ENCODE assay signal across 9 mouse cellular contexts in the genomic region with DNA sequence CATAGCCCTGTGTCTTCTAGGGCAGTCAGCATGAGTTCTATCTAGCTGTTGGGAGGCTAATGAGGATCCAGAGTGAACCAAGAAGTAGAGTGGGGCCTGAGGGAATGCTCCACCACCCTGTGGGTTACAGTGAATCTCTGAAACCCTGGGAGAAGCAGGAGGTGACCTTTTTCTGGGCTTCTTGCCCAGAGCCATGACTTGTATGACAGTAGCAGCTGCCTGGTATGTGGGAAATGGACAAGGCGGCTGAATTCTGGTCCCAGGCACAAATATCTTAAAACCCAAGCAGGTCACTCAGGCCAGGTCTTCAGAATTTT. TPM values are rescaled to one million over a fixed set of nuclear protein-coding genes. Genes with fewer than 3 reads are reported as not detected.
DNase-seq lines count a peak whose midpoint lies in the region; ATAC-seq and TF ChIP-seq lines count a peak whose summit lies in the region.
"Had no signal": no experiment of that assay in that cellular context is flagged by ENCODE, and none has a peak within 500 bp of the region (broad histone marks: within the 10 kb centered on the region; RNA-seq: fewer than 3 reads in every experiment).

No protein-coding gene starts in this region.

- H3K4me2 ChIP-seq in lung, embryonic 15.5 days, result peak overlapping the region; percentile 99; the same call in 1 of the 2 replicates

- H3K27ac ChIP-seq in lung, embryonic 15.5 days, result peak overlapping the region; percentile 58
- H3K27ac ChIP-seq in cortical plate, adult 2 months (ENCODE audit: insufficient read depth, low read length), result peak overlapping the region; percentile 5; the same call in 1 of the 2 replicates

- whole genome bisulfite sequencing in lung, embryonic 15.5 days, result 42% methylated on average over 1 of the region's 1 CpGs

- no peaks in the 10 kb centered on the region for H3K9me3 ChIP-seq in lung, embryonic 15.5 days

- ATAC-seq in lung, embryonic 15.5 days (ENCODE audit: borderline replicate concordance, extremely low read depth, low FRiP score, low TSS enrichment), result no peak
- ATAC-seq in hematopoietic stem cell, adult 5-6 weeks (replicated peaks in 1 of 2; ENCODE audit: insufficient read depth in 1 of 2, low FRiP score in 2 of 2, low TSS enrichment in 1 of 2, low read depth in 1 of 2, poor library complexity in 2 of 2, severe bottlenecking in 2 of 2), result peak; percentile 11 to 18
- 0 out of 2 replicates have a peak, but pooled peaks have one; percentile 11 for ATAC-seq in megakaryocyte-erythroid progenitor cell, adult 5-6 weeks (replicated peaks; ENCODE audit: low FRiP score, low TSS enrichment, poor library complexity, severe bottlenecking)
- no peak for ATAC-seq in inflammation-experienced regulatory T-cells, adult 6 months

- H3K9ac ChIP-seq in lung, embryonic 15.5 days, result no peak overlapping the region

- H3K36me3 ChIP-seq in lung, embryonic 15.5 days, result no peaks in the 10 kb centered on the region

- H3K27me3 ChIP-seq in lung, embryonic 15.5 days, result peaks cover 16% of the 10 kb centered on the region

- TF ChIP-seq CTCF in cortical plate, adult 2 months (IDR thresholded peaks at IDR 0.05; ENCODE audit: extremely low read depth, insufficient read depth, low read length), result no peak

- peaks cover 67% of the 10 kb centered on the region for H3K4me1 ChIP-seq in lung, embryonic 15.5 days
- no peaks in the 10 kb centered on the region for H3K4me1 ChIP-seq in cortical plate, adult 2 months (ENCODE audit: control insufficient read depth, insufficient read depth, low read length)

- TF ChIP-seq POLR2A in cortical plate, adult 2 months (IDR thresholded peaks at IDR 0.05; ENCODE audit: extremely low read depth, insufficient read depth, low read length), result no peak

- no peak overlapping the region for H3K4me3 ChIP-seq in lung, embryonic 15.5 days
- H3K4me3 ChIP-seq in cortical plate, adult 2 months (ENCODE audit: insufficient read depth, low read length), result peak overlapping the region; percentile 78

- DNase-seq in lung, postnatal 25 days (ENCODE audit: low spot score), result no peak
- no peak for DNase-seq in spleen, postnatal 14 days (ENCODE audit: low spot score in 2 of 2)
- no peak for DNase-seq in layer of hippocampus, adult 8-10 months (ENCODE audit: low spot score in 2 of 2)
- DNase-seq: thymus, postnatal 14 days had no signal

RNA-seq across cellular contexts. Expression of a gene that starts 2.6 kb away (rescaled TPM):
- 2.9 and 3.0 TPM in 2 replicates for polyA plus RNA-seq in lung, embryonic 15.5 days (2015; fragmentation: Nextera tagmentation; extraction: Ambion mirVana)
- polyA plus RNA-seq in cortical plate, adult 2 months (2012; rRNA removed), result 21.9 and 25.7 TPM in 2 replicates
- not detected in 2 replicates for total RNA-seq in hematopoietic stem cell, adult 5-6 weeks (2017)
- total RNA-seq in megakaryocyte-erythroid progenitor cell, adult 5-6 weeks (2014; fragmentation: Nextera tagmentation), result not detected in 2 replicates
- total RNA-seq in megakaryocyte-erythroid progenitor cell, adult 5-6 weeks (2017), result not detected in 2 replicates
- not detected for polyA plus RNA-seq in inflammation-experienced regulatory T-cells, adult 6 months (2017; shearing (Covaris generic))
- total RNA-seq in layer of hippocampus, adult 8-10 months (2022), result 10 to 100 TPM; 54.3 to 76.5 (median 65.3) TPM

RNA-seq across cellular contexts. Expression of a gene that starts 10.2 kb away (rescaled TPM):
- polyA plus RNA-seq in lung, embryonic 15.5 days (2015; fragmentation: Nextera tagmentation; extraction: Ambion mirVana), result 98.0 and 102 TPM in 2 replicates
- 10.0 and 14.4 TPM in 2 replicates for polyA plus RNA-seq in cortical plate, adult 2 months (2012; rRNA removed)
- total RNA-seq in hematopoietic stem cell, adult 5-6 weeks (2017), result 6.9 and 10.5 TPM in 2 replicates
- 0.52 and 3.5 TPM in 2 replicates for total RNA-seq in megakaryocyte-erythroid progenitor cell, adult 5-6 weeks (2014; fragmentation: Nextera tagmentation)
- 1.7 and 1.8 TPM in 2 replicates for total RNA-seq in megakaryocyte-erythroid progenitor cell, adult 5-6 weeks (2017)
- polyA plus RNA-seq in inflammation-experienced regulatory T-cells, adult 6 months (2017; shearing (Covaris generic)), result under 1 TPM in 1 of 3 experiments, not detected in 2; 0.24 TPM
- 10 to 100 TPM in 1 of 4 experiments, 1 to 10 TPM in 3; 5.9 to 10.5 (median 7.9) TPM for total RNA-seq in layer of hippocampus, adult 8-10 months (2022)

RNA-seq across cellular contexts. Expression of a gene that starts 45.6 kb away (rescaled TPM):
- polyA plus RNA-seq in lung, embryonic 15.5 days (2015; fragmentation: Nextera tagmentation; extraction: Ambion mirVana), result 33.4 and 35.4 TPM in 2 replicates
- polyA plus RNA-seq in cortical plate, adult 2 months (2012; rRNA removed), result 3.7 and 4.0 TPM in 2 replicates
- total RNA-seq in hematopoietic stem cell, adult 5-6 weeks (2017), result 145 and 146 TPM in 2 replicates
- total RNA-seq in megakaryocyte-erythroid progenitor cell, adult 5-6 weeks (2014; fragmentation: Nextera tagmentation), result 4.0 and 7.3 TPM in 2 replicates
- 3.9 and 13.0 TPM in 2 replicates for total RNA-seq in megakaryocyte-erythroid progenitor cell, adult 5-6 weeks (2017)
- under 1 TPM in 2 of 3 experiments, not detected in 1; 0.08 to 0.13 TPM for polyA plus RNA-seq in inflammation-experienced regulatory T-cells, adult 6 months (2017; shearing (Covaris generic))
- 1 to 10 TPM; 3.1 to 4.3 (median 3.6) TPM for total RNA-seq in layer of hippocampus, adult 8-10 months (2022)

Comparison
In these comparisons a context has a peak if more than half of its experiments do, and no peak if none do; other contexts are left out.
1. ATAC-seq: peak in hematopoietic stem cell, adult 5-6 weeks (2 of 2) and megakaryocyte-erythroid progenitor cell, adult 5-6 weeks (single experiment); none in lung, embryonic 15.5 days (single experiment) and inflammation-experienced regulatory T-cells, adult 6 months (single experiment).
2. RNA of a gene that starts 2.6 kb away (total RNA-seq): 54.3 to 76.5 TPM in layer of hippocampus, adult 8-10 months; not detected in hematopoietic stem cell, adult 5-6 weeks and not detected in megakaryocyte-erythroid progenitor cell, adult 5-6 weeks; every median in the first group is over 10 times any median in the second.
3. RNA of a gene that starts 45.6 kb away (total RNA-seq): 145 to 146 TPM in hematopoietic stem cell, adult 5-6 weeks; 3.9 to 13.0 TPM in megakaryocyte-erythroid progenitor cell, adult 5-6 weeks and 3.1 to 4.3 TPM in layer of hippocampus, adult 8-10 months; every median in the first group is over 10 times any median in the second.